Mouse (Mus musculus) retina, postnatal 7 days (tissue): Measurements from ENCODE around the gene Atp5d.

ENCODE experiments used
- DNase-seq: peaks from one replicate; pipeline ENCODE4 v3.0.0-alpha.2; 2012; ENCODE audit warnings: low read depth, low spot score

The Atp5d gene

GRCm38 (mm10) chr10:80152071-80152872, 13.8 kb downstream of the Atp5d start:
- no peak for DNase-seq

- no peak for DNase-seq
Observed at GRCm38 (mm10) chr10:80152873-80153260, 14.4 kb downstream of the Atp5d start.

DNA sequence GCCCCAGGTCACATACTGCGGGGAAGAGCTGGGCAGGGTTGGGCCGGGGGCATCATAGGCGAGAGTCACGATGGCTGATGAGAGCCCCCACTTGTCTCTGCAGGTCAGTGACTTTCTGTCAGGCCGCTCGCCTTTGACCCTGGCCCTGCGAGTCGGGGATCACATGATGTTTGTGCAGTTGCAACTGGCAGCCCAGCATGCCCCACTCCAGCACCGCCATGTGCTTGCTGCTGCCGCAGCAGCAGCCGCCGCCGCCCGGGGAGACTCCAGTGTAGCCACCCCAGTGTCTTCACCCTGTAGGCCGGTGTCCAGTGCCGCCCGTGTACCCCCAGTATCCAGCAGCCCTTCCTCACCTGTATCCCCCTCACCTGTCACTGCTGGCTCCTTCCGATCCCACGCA, 15.3 kb downstream of the Atp5d start:
- DNase-seq, result no peak

- DNase-seq, result no peak
Observed at GRCm38 (mm10) chr10:80154384-80154783, 16.0 kb downstream of the Atp5d start.

GRCm38 (mm10) chr10:80155277-80155676, 16.8 kb downstream of the Atp5d start:
- DNase-seq, result no peak

GRCm38 (mm10) chr10:80156002-80156751, 17.7 kb downstream of the Atp5d start:
- no peak for DNase-seq

- no peak for DNase-seq
Observed at GRCm38 (mm10) chr10:80156752-80157053, 18.3 kb downstream of the Atp5d start.

GRCm38 (mm10) chr10:80157141-80157929, 18.9 kb downstream of the Atp5d start:
- no peak for DNase-seq

GRCm38 (mm10) chr10:80158307-80158986, 20.0 kb downstream of the Atp5d start:
- DNase-seq, result no peak

GRCm38 (mm10) chr10:80159021-80159560, 20.7 kb downstream of the Atp5d start:
- no peak for DNase-seq

DNA sequence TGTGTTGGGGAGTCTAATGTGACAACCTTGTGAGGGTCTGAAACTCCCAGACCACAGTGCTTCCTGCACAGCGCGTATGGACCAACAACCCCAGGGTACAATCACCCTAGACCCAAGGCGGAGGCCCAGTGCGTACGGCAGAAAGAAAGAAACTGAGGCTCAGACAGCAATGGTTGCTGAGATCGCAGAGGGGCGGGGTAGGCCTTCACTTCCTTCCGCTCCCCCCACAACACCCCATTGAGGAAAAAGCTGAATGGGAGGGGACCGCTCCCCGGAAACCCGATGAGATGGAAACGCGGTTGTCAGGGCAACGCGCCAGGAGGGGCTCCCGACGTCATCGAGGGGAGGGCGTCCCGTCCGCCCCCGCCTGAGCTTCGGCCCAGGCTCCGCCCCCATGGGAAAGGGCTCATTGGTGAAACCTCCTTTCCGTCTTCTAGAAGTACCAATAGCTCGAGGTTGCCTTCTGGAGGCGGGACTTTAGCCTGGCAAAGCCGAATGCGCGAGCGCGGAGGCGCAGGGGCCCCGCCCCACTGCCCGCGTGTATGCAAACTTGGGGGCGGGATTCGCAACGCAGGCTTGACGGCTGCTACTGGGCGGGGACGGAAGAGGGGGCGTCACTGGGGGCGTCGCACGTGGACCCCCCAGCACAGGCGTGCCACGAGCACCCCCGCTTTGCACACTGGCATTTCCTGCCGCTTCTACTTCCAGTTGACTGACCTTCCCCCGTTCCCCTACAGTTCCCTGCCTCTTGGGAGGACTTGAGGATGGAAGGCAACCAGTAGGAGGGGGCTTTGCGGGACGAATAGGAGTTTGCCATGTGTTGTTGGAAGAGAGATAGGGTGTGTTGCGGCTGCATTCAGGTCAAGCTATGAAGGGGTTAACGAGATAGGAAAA, 21.4 kb downstream of the Atp5d start:
- peak; percentile 93 for DNase-seq

- DNase-seq, result peak; percentile 84
Observed at GRCm38 (mm10) chr10:80160455-80161371, 22.3 kb downstream of the Atp5d start.

DNA sequence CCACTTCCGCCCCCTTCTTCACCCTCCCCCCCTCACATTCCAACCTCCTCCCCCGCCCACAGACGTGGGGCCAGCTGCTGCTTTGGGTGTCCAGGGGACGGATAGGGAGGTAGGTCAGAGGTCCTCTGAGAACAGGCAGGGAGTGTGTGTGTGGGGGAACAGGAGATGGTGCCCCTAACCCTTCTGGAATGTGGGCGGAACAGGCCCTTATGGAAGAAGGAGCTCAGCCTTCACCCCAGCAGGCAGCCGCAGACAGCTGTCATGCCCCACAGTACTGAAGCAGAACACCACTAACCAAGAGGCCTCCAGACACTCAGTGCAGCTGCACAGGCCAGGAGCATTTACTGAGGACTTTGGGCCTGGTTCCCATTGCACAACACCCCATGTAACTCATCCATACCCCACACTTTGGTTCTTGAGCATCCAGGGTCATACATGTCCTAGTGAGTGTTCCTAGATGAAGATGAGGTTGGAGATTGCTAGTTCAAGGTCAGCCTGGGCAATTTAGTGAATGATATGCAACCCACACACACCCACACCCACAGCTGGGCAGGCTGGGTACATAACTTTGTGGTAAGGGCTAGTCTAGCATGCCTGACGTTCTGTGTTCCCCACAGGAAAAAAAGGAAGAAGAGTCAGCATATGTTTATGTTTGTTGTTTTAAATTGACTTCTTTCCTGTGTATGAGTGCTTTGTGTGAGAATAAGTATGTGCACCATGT, 23.2 kb downstream of the Atp5d start:
- no peak for DNase-seq

GRCm38 (mm10) chr10:80162243-80162608, 23.8 kb downstream of the Atp5d start:
- no peak for DNase-seq

- no peak for DNase-seq
Observed at GRCm38 (mm10) chr10:80162716-80163299, 24.4 kb downstream of the Atp5d start.

DNA sequence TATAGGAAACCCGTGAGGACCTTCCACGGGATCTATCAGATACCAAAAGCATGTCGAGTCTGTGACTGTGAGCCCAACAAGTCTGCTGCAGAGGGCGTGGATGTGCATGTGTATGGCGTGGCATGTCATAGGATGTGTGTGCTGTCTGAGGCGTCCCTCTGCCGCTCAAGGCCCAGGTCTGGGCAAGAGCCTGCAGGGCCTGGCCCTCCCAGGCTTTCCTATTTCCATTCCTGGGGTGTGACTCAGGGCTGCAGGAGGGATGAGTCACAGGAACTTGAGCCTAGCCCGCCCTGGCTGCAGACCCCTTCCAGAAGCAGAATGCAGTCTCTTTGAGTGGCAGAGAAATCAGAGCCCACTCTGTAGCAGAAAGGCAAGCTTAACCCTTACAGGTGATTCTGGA, 25.3 kb downstream of the Atp5d start:
- DNase-seq, result no peak

DNA sequence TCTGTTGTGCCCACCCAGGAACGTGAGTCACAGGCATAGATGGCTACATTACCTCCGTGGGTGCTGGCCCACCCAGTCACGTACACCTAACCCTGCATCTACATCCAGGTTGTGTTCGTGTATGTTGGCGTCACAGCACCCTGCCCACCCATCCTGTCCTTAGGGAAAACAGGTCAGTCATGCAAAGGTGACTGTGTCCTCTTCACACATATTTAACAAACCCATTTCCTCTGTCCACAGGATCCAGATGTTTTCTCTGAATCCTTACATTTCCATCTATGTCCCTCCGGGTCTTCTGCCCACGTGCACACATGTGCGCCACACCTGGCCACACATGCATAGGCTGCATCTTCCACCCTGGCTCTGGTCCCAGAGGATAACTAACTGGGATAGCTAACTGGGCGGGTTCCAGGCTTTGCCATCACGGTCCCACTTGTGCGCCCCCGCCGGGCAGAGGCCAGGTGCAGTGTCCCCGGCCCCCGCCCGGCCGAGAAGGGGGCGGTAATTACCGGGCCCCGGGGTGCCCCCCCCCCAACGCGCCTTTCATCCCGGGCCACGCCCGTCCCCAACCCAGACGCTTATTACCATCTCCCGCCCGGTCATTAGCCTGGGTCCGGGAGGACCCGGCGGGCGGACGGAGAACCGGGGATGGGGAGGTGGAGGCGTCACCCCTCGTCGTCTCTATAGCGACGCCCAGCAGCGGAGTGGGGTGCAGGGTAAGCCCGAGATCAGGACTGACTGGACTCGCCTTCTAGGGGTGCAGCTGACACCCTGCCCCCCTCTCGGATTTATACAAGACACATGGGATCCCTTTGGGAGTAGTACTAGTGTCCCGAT, 25.9 kb downstream of the Atp5d start:
- DNase-seq, result no peak

DNA sequence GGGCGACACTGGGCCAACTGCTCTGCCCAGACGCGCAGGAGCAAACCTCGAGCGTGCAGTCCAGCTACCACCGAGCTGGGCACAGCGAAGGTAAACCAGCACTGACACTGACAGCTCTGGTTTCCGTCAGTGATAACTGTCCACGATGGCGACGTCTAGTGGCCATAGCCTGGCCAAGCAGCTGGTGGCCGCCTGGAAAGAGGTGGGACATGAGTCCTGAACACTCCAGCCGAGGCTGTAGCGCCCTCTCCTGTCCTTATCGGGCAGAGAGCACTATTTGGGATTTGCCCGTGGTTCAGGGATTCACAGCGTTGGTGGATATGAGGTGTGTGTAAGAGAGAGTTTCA, 26.5 kb downstream of the Atp5d start:
- peak; percentile 95 for DNase-seq
